Mouse (Mus musculus) brain, embryonic 14.5 days (tissue): ENCODE results near the gene Gm9821.

Experiments used
- CTCF ChIP-seq: fragments of 200-500 bp; IDR thresholded peaks from 2 replicates; pipeline ENCODE4 v1.5.1; 2012; ENCODE audit warnings: inconsistent platforms, mild to moderate bottlenecking, moderate library complexity, borderline replicate concordance; ENCODE audit not compliant: insufficient read depth, insufficient read length; ENCODE audit errors: extremely low read depth
- POLR2A ChIP-seq: fragments of 200-500 bp; IDR thresholded peaks from 2 replicates; pipeline ENCODE4 v1.6.1; 2012; ENCODE audit warnings: mild to moderate bottlenecking, inconsistent platforms, borderline replicate concordance; ENCODE audit not compliant: poor library complexity, insufficient read depth, insufficient read length, severe bottlenecking; ENCODE audit errors: extremely low read depth

DNA sequence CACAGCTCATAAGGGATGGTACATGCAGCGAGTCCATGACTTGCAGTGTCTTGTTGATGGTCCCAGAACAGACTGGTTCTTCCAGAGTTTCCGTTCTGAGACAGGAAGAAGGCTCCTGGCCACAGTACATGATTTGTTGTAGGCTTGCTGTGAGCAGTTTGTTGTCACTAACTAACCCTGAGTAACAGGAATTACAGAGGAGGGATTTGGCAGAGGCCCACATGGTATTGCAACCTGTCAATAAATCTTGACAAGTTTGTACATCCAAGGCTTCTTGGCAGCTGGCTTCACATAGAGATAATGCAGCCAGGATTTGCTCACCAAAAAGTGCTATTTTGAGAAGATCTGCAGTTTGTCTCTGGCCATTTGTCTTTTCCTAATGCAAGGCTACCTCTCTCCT lies 39.4 kb upstream of the Gm9821 start:
- TF ChIP-seq POLR2A: no peak
- TF ChIP-seq CTCF: no peak
